Mouse (Mus musculus) thymus, adult 2 months (tissue): ENCODE measurements around the gene Mapkapk2. TPM values are rescaled to one million over a fixed set of nuclear protein-coding genes. Genes with fewer than 3 reads are reported as not detected.

Experiments
- DNase-seq: peaks from one replicate; pipeline ENCODE4 v3.0.0; 2021
- H3K27ac ChIP-seq: fragments of 200-500 bp; 2 replicates; pipeline ENCODE4 v1.5.1; 2012; ENCODE audit warnings: low read length, control low read depth; ENCODE audit not compliant: control insufficient read depth, insufficient read depth
- H3K27me3 ChIP-seq: fragments of 200-500 bp; 2 replicates; pipeline ENCODE4 v1.6.1; 2012; ENCODE audit warnings: mild to moderate bottlenecking, low read length, moderate library complexity, mixed read lengths; ENCODE audit not compliant: control insufficient read depth, insufficient read depth
- H3K36me3 ChIP-seq: fragments of 200-500 bp; 2 replicates; pipeline ENCODE4 v1.6.1; 2012; ENCODE audit warnings: mild to moderate bottlenecking, low read length, moderate library complexity; ENCODE audit not compliant: control insufficient read depth, insufficient read depth
- H3K4me1 ChIP-seq: fragments of 200-500 bp; replicated peaks from 2 replicates; pipeline ENCODE4 v1.6.1; 2012; ENCODE audit warnings: low read length; ENCODE audit not compliant: control insufficient read depth, insufficient read depth
- H3K4me3 ChIP-seq: fragments of 200-500 bp; 2 replicates; pipeline ENCODE4 v1.5.1; 2012; ENCODE audit warnings: mild to moderate bottlenecking, low read length, control low read depth, moderate library complexity; ENCODE audit not compliant: control insufficient read depth, insufficient read depth
- CTCF ChIP-seq: fragments of 200-500 bp; IDR thresholded peaks from 2 replicates; pipeline ENCODE4 v1.5.1; 2012; ENCODE audit warnings: mild to moderate bottlenecking, control low read depth, low read length, moderate library complexity, borderline replicate concordance; ENCODE audit not compliant: control insufficient read depth, poor library complexity, insufficient read depth; ENCODE audit errors: extremely low read depth
- POLR2A ChIP-seq: fragments of 200-500 bp; IDR thresholded peaks from 2 replicates; pipeline ENCODE4 v1.6.1; 2012; ENCODE audit warnings: mild to moderate bottlenecking, low read length, control low read depth, moderate library complexity; ENCODE audit not compliant: control insufficient read depth, poor library complexity, insufficient read depth; ENCODE audit errors: extremely low read depth
- WGBS: fragments of 180-500 bp; shearing (Covaris S2); methylation state at CpG from one replicate; pipeline ENCODE4 v1.1.7; 2018; 5-methylcytosine and 5-hydroxymethylcytosine counted together
- polyA plus RNA-seq: library from polyadenylated mRNA; depleted of rRNA; stranded (reverse); fragments of >200 nt; gene quantifications from 2 replicates; pipeline ENCODE4 v1.2.3, GENCODE M21; 2012

Gene Mapkapk2
- polyA plus RNA-seq, 1 experiment, result 69.6 TPM

DNA sequence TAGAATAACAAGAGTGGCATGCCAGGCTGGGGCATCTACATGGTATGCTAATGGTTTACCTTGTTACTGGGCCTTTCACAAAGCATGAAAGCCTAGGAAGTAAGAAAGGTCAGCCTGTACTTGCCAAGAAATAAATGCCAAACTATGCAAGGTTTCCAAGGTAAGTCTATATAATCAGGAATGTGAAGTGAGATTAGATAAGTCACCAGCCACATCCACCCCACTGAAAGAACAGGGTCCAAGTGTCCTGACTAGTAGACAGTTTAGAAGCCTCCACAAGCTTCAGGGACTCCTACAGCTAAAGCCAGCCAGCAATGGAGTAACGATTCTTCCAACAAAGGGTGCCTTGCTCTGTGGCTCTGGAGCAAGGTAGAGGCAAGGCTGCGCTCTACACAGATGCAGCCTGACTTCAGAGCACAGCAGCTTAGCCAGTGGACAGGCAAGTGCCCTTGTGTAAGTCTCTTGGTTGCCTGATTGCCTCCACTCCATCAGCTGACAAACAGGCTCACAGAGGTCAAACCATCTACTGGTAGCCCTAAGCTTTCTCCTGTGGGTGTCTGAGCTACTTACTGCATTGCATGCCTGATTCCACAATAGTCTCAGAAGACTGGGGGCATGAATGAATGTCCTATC is 51.8 kb downstream of the Mapkapk2 start:
- TF ChIP-seq CTCF, result no peak
- no peak for TF ChIP-seq POLR2A
- no peaks in the 10 kb centered on the region for H3K36me3 ChIP-seq
- 95% methylated on average over 2 of the region's 2 CpGs for WGBS
- no peak overlapping the region for H3K4me3 ChIP-seq
- H3K4me1 ChIP-seq, result peaks cover 3% of the 10 kb centered on the region; the same call in 1 of the 2 replicates
- no peak for DNase-seq
- no peaks in the 10 kb centered on the region for H3K27me3 ChIP-seq
- no peak overlapping the region for H3K27ac ChIP-seq

DNA sequence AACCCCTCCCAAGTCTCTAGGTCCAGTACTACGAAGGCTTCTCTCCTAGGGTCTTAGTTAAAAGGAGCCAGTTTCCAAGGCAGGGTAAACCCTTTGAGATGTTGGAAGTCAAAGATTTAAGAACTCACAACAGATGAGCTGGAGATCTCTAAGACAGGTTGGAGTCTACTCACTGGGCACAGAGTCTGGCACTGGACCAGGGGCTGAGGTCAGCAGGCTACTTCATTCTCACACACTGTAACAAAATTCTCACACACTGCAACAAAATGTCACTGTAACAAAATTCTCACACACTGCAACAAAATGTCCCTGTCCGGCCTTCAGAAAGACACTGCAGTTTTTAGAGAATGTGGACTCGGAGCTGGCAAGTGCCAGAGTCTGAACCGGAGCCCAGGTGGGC is 54.0 kb downstream of the Mapkapk2 start:
- no peak overlapping the region for H3K27ac ChIP-seq
- H3K36me3 ChIP-seq, result no peaks in the 10 kb centered on the region
- TF ChIP-seq CTCF (no peak), POLR2A (no peak)
- no peaks in the 10 kb centered on the region for H3K27me3 ChIP-seq
- DNase-seq, result no peak
- H3K4me1 ChIP-seq, result no peaks in the 10 kb centered on the region
- WGBS, result 96% methylated on average over 4 of the region's 4 CpGs
- H3K4me3 ChIP-seq, result no peak overlapping the region

DNA sequence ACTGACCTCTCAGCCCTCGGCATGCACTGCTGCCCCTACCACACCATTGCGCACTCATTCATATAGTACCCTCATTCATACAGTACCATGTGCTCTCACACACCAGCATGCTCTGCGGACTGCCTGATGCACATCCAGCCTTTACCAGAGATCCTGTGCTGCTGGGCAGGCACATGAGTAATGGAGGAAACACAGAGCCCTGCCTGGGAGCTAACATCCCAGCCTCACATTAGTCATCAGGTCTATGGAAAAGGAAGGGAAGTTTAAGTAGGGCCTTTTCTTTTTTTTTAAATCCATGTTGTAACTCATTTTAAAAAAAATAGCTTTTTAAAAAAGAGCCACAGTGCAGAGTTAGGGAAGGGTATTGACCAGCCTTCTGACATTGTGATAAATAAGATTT is 54.9 kb downstream of the Mapkapk2 start:
- Histone ChIP-seq H3K27ac (no peak overlapping the region), H3K36me3 (no peaks in the 10 kb centered on the region), H3K27me3 (no peaks in the 10 kb centered on the region), H3K4me3 (no peak overlapping the region), H3K4me1 (no peaks in the 10 kb centered on the region)
- no peak for TF ChIP-seq POLR2A
- no peak for TF ChIP-seq CTCF
- WGBS, result 97% methylated on average over 3 of the region's 3 CpGs
- DNase-seq, result no peak

DNA sequence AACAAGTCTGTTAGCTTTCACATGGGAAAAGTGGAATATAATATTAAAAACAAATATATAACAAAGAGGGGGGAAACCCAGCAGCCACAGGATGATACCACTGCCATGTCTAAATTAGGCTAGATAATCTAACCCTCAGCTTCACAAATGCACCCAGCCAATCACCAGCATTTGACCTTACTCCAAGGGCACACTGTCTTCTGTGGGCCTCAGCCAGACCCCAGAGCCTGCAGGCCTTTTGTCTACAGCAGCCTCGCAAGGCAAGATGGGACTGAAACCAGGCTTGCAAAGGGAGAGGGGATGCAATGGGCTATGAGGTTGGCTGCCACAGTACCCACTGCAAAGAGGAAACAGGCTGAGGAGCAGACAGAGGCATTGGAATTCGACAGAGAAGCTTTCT is 55.4 kb downstream of the Mapkapk2 start:
- DNase-seq, result no peak
- no peaks in the 10 kb centered on the region for H3K27me3 ChIP-seq
- no peak overlapping the region for H3K4me3 ChIP-seq
- H3K27ac ChIP-seq, result no peak overlapping the region
- TF ChIP-seq POLR2A (no peak), CTCF (no peak)
- no peaks in the 10 kb centered on the region for H3K4me1 ChIP-seq
- H3K36me3 ChIP-seq, result no peaks in the 10 kb centered on the region
- WGBS, result 84% methylated on average over 2 of the region's 2 CpGs

DNA sequence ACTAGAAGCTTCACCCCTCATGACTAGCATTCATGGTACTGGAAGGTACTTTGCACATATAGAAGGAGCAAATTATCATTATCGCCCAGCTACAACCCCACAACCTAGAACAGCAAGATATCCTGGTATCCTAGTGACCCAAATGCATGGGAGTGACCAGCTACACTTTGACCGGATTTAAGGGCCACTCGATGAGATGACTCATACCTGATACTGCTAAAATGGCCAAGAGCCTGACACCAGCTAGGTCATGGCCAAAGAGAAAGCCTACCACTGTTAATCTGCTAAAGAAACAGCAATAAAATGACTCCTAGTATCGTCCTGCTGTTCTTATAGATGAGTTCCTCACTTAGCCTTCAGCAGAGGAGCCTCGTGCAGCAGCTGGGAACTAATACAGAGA is 58.1 kb downstream of the Mapkapk2 start:
- Histone ChIP-seq H3K4me1 (no peaks in the 10 kb centered on the region), H3K27me3 (no peaks in the 10 kb centered on the region), H3K4me3 (no peak overlapping the region), H3K36me3 (no peaks in the 10 kb centered on the region), H3K27ac (no peak overlapping the region)
- 96% methylated on average over 5 of the region's 5 CpGs for WGBS
- no peak for TF ChIP-seq CTCF
- no peak for TF ChIP-seq POLR2A
- DNase-seq, result no peak

DNA sequence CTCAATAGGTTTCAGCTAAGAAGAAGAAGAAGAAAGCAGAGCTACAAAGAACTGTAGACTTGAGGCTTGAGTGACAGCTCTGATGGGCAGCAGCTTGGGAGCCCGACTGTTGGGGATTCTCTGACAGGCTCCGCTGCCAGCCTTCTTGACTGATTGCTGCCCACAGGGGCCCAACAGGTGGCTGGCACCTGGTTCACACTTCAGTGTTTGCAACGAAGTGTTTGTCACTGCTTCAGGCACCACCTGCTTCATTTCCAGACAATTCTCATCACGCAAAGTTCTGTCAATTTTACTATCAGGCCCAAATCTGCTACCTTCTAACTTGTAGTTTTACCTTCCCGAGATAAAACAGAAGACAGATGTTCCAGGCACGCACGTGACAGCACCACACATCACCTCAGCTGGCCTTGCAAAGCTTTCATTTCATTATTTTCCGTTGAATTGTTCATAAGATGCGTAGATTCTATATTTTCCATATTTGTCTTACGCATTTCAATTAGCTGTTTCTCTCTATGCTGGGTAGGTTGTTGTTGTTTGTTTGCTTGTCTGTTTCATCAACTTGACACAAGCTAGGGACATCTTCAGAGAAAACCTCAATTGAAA is 59.1 kb downstream of the Mapkapk2 start:
- DNase-seq, result no peak
- H3K4me1 ChIP-seq, result no peaks in the 10 kb centered on the region
- 71% methylated on average over 10 of the region's 10 CpGs for WGBS
- H3K27me3 ChIP-seq, result no peaks in the 10 kb centered on the region
- no peaks in the 10 kb centered on the region for H3K36me3 ChIP-seq
- no peak overlapping the region for H3K27ac ChIP-seq
- TF ChIP-seq POLR2A (no peak), CTCF (no peak)
- no peak overlapping the region for H3K4me3 ChIP-seq
